In the genomic region with DNA sequence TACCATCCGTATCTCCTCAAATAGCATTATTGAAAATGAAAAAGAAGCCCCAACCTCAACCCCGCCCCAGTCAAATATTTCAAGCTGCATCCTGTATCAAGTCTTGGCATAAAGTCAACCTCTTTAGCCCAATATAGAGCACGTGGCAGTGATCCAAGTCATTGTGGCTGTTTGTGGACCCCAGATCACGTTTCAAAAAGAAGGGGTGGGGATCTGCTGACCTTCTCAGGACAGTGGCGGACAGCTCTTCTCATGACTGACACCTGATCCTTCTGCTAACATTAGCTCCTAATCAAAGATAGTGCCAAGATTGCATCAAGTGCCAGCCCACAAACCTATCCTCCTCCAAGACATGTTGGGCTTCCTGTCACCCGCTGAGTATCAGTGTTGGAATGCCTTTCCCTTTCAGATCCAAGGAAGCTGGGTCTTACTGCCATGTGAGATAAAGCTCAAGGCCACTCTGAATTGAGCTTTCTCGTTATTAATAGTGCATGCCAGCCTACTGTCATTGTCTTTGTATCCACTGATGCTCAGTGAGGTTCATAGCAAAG, we compare ENCODE assay signal across 11 mouse cellular contexts. TPM values are rescaled to one million over a fixed set of nuclear protein-coding genes. Genes with fewer than 3 reads are reported as not detected.
DNase-seq lines count a peak whose midpoint lies in the region; ATAC-seq lines count a peak whose summit lies in the region.
"Had no signal": no experiment of that assay in that cellular context is flagged by ENCODE, and none has a peak within 500 bp of the region (broad histone marks: within the 10 kb centered on the region; RNA-seq: fewer than 3 reads in every experiment).

No protein-coding gene starts in this region.

- no peaks in the 10 kb centered on the region; the same call in 1 of the 2 replicates for H3K27me3 ChIP-seq in embryonic facial prominence, embryonic 14.5 days (replicated peaks; ENCODE audit: control insufficient read depth, insufficient read depth, low read length)
- H3K27me3 ChIP-seq in liver, embryonic 16.5 days (ENCODE audit: control insufficient read depth, insufficient read depth, low read depth, low read length): no peaks in the 10 kb centered on the region
- H3K27me3 ChIP-seq in hindbrain, embryonic 12.5 days: no peaks in the 10 kb centered on the region

- H3K4me1 ChIP-seq in embryonic facial prominence, embryonic 14.5 days (ENCODE audit: control insufficient read depth, insufficient read depth, low read length): peaks cover 8% of the 10 kb centered on the region; the same call in 1 of the 2 replicates
- no peaks in the 10 kb centered on the region for H3K4me1 ChIP-seq in liver, embryonic 16.5 days (ENCODE audit: control insufficient read depth, low read depth, low read length)
- peaks cover 11% of the 10 kb centered on the region; the same call in 1 of the 2 replicates for H3K4me1 ChIP-seq in hindbrain, embryonic 12.5 days

- H3K9me3 ChIP-seq in embryonic facial prominence, embryonic 14.5 days (ENCODE audit: control insufficient read depth, low read length): no peaks in the 10 kb centered on the region
- no peaks in the 10 kb centered on the region for H3K9me3 ChIP-seq in liver, embryonic 16.5 days (replicated peaks; ENCODE audit: control insufficient read depth, low read length)
- no peaks in the 10 kb centered on the region for H3K9me3 ChIP-seq in hindbrain, embryonic 12.5 days (replicated peaks)

- no peak overlapping the region for H3K4me3 ChIP-seq in embryonic facial prominence, embryonic 14.5 days (ENCODE audit: low read depth, low read length)
- H3K4me3 ChIP-seq in liver, embryonic 16.5 days (ENCODE audit: low read depth, low read length): no peak overlapping the region
- H3K4me3 ChIP-seq in hindbrain, embryonic 12.5 days: no peak overlapping the region
- H3K4me3 ChIP-seq: erythroblast, embryonic 14.5 days had no signal

- no peaks in the 10 kb centered on the region for H3K36me3 ChIP-seq in embryonic facial prominence, embryonic 14.5 days (ENCODE audit: control insufficient read depth, insufficient read depth, low read length)
- H3K36me3 ChIP-seq in liver, embryonic 16.5 days (ENCODE audit: control insufficient read depth, insufficient read depth): no peaks in the 10 kb centered on the region
- H3K36me3 ChIP-seq in hindbrain, embryonic 12.5 days: no peaks in the 10 kb centered on the region

- intact Hi-C loops in heart, postnatal 14 days (cut with DNase I): loop anchor here (2.0 to 10.0 kb wide), 4 partner anchors 157 to 514 kb away; partner anchors contain the start of gene Ppp1r12a

- no peak overlapping the region for H3K27ac ChIP-seq in embryonic facial prominence, embryonic 14.5 days (replicated peaks; ENCODE audit: low read depth, low read length)
- no peak overlapping the region for H3K27ac ChIP-seq in liver, embryonic 16.5 days (ENCODE audit: low read length)
- no peak overlapping the region; the same call in 1 of the 2 replicates for H3K27ac ChIP-seq in hindbrain, embryonic 12.5 days

- peak; percentile 45; the same call in 1 of the 2 replicates for ATAC-seq in embryonic facial prominence, embryonic 14.5 days (ENCODE audit: low read depth)
- ATAC-seq in liver, embryonic 16.5 days (ENCODE audit: low read depth): 0 out of 2 replicates have a peak, but pooled peaks have one; percentile 11
- ATAC-seq in hindbrain, embryonic 12.5 days (ENCODE audit: low FRiP score): no peak

- WGBS in embryonic facial prominence, embryonic 14.5 days: 35% methylated on average over 7 of the region's 7 CpGs
- WGBS in liver, embryonic 16.5 days (ENCODE audit: insufficient replicate concordance): 42% methylated on average over 7 of the region's 7 CpGs
- WGBS in hindbrain, embryonic 12.5 days: 66% methylated on average over 7 of the region's 7 CpGs

- no peak overlapping the region for H3K4me2 ChIP-seq in embryonic facial prominence, embryonic 14.5 days (ENCODE audit: low read depth, low read length)
- no peak overlapping the region for H3K4me2 ChIP-seq in liver, embryonic 16.5 days (ENCODE audit: low read depth, low read length)
- H3K4me2 ChIP-seq in hindbrain, embryonic 12.5 days (replicated peaks): no peak overlapping the region

- no peak overlapping the region for H3K9ac ChIP-seq in embryonic facial prominence, embryonic 14.5 days (ENCODE audit: low read depth, low read length)
- H3K9ac ChIP-seq in liver, embryonic 16.5 days (ENCODE audit: low read depth, low read length): no peak overlapping the region
- H3K9ac ChIP-seq in hindbrain, embryonic 12.5 days: no peak overlapping the region

- DNase-seq in 3134 (ENCODE audit: extremely low read depth, insufficient read length, low spot score): peak; percentile 30
- DNase-seq in embryonic facial prominence, embryonic 14.5 days (ENCODE audit: low spot score): peak; percentile 63
- DNase-seq in heart, postnatal 14 days: peak; percentile 52 to 68
- no peak for DNase-seq in right cerebral cortex, adult 18-20 months
- DNase-seq in urinary bladder, postnatal 36 days (ENCODE audit: low spot score in 2 of 2): no peak
- DNase-seq in right cerebral cortex, adult 2 months (ENCODE audit: low spot score in 2 of 2): no peak
- DNase-seq: right cerebral cortex, postnatal 25 days had no signal

RNA-seq across cellular contexts. Expression of gene Otogl, which starts 18.6 kb away (rescaled TPM):
- 1.2 TPM in 2 replicates for polyA plus RNA-seq in embryonic facial prominence, embryonic 14.5 days (2014; fragmentation: Nextera tagmentation; extraction: Ambion mirVana)
- total RNA-seq in heart, postnatal 14 days (2021): under 1 TPM; 0.07 TPM
- 0.01 TPM in 1 of 2 replicates, not detected in the other for polyA plus RNA-seq in liver, embryonic 16.5 days (2015; fragmentation: Nextera tagmentation; extraction: Ambion mirVana)
- 0.27 and 0.63 TPM in 2 replicates for polyA plus RNA-seq in hindbrain, embryonic 12.5 days (2016; fragmentation: Nextera tagmentation; extraction: Ambion mirVana)
- total RNA-seq: liver, adult 2 months had no signal
- polyA plus RNA-seq: erythroblast, embryonic 14.5 days; liver, adult 2 months had no signal

Comparison
In these comparisons a context has a peak if more than half of its experiments do, and no peak if none do; other contexts are left out.
1. DNase-seq: peak in 3134 (single experiment), embryonic facial prominence, embryonic 14.5 days (single experiment) and heart, postnatal 14 days (2 of 2); none in right cerebral cortex, adult 18-20 months (single experiment), urinary bladder, postnatal 36 days (0 of 2) and right cerebral cortex, adult 2 months (0 of 2).